Mouse (Mus musculus): ENCODE data around the gene Uqcc1. TPM values are rescaled to one million over a fixed set of nuclear protein-coding genes. Genes with fewer than 3 reads are reported as not detected.

The Uqcc1 gene
- polyA plus RNA-seq, 1 experiment from 2014 or later, result 65.6 TPM

- 47% methylated on average over 5 of the region's 5 CpGs for WGBS
- ATAC-seq (ENCODE audit: insufficient number of reproducible peaks, low FRiP score, low TSS enrichment, low read depth), result no peak
Measured at GRCm38 (mm10) chr2:155947390-155948002, 17.4 kb upstream of the Uqcc1 start.

GRCm38 (mm10) chr2:155946499-155946898 lies 16.4 kb upstream of the Uqcc1 start:
- H3K27ac ChIP-seq (replicated peaks), result no peak overlapping the region
- H3K27me3 ChIP-seq, result peaks cover 2% of the 10 kb centered on the region; the same call in 1 of the 2 replicates
- H3K9me3 ChIP-seq (replicated peaks), result no peaks in the 10 kb centered on the region
- no peak for ATAC-seq (ENCODE audit: insufficient number of reproducible peaks, low FRiP score, low TSS enrichment, low read depth)
- H3K4me2 ChIP-seq (replicated peaks), result no peak overlapping the region
- WGBS, result 22% methylated on average over 4 of the region's 4 CpGs
- no peak overlapping the region for H3K9ac ChIP-seq
- no peak overlapping the region for H3K4me3 ChIP-seq (replicated peaks)
- H3K36me3 ChIP-seq, result no peaks in the 10 kb centered on the region
- H3K4me1 ChIP-seq, result peaks cover 43% of the 10 kb centered on the region

More at GRCm38 (mm10) chr2:155947390-155948002, 17.4 kb upstream of the Uqcc1 start:
- Histone ChIP-seq H3K9me3 (replicated peaks) (no peaks in the 10 kb centered on the region), H3K9ac (no peak overlapping the region), H3K4me1 (peaks cover 37% of the 10 kb centered on the region), H3K27ac (replicated peaks) (no peak overlapping the region), H3K27me3 (peaks cover 2% of the 10 kb centered on the region; the same call in 1 of the 2 replicates), H3K4me3 (replicated peaks) (no peak overlapping the region), H3K36me3 (no peaks in the 10 kb centered on the region), H3K4me2 (replicated peaks) (no peak overlapping the region)

GRCm38 (mm10) chr2:155946069-155946468 lies 16.0 kb upstream of the Uqcc1 start:
- H3K9ac ChIP-seq, result no peak overlapping the region
- no peaks in the 10 kb centered on the region for H3K9me3 ChIP-seq (replicated peaks)
- WGBS, result 4% methylated on average over 7 of the region's 7 CpGs
- H3K4me2 ChIP-seq (replicated peaks), result no peak overlapping the region
- H3K27ac ChIP-seq (replicated peaks), result no peak overlapping the region
- no peak for ATAC-seq (ENCODE audit: insufficient number of reproducible peaks, low FRiP score, low TSS enrichment, low read depth)
- H3K4me1 ChIP-seq, result peaks cover 43% of the 10 kb centered on the region
- H3K36me3 ChIP-seq, result no peaks in the 10 kb centered on the region
- peaks cover 2% of the 10 kb centered on the region; the same call in 1 of the 2 replicates for H3K27me3 ChIP-seq
- H3K4me3 ChIP-seq (replicated peaks), result no peak overlapping the region

- no peak for ATAC-seq (ENCODE audit: insufficient number of reproducible peaks, low FRiP score, low TSS enrichment, low read depth)
- H3K4me1 ChIP-seq, result peaks cover 43% of the 10 kb centered on the region
- 23% methylated on average over 5 of the region's 5 CpGs for WGBS
Measured at GRCm38 (mm10) chr2:155945580-155945979, 15.5 kb upstream of the Uqcc1 start.

GRCm38 (mm10) chr2:155945124-155945523 lies 15.0 kb upstream of the Uqcc1 start, which contains the start of gene Gdf5:
Gdf5 (minus strand) TSS chr2:155945367.
- H3K27me3 ChIP-seq, result peaks cover 2% of the 10 kb centered on the region; the same call in 1 of the 2 replicates
- H3K4me2 ChIP-seq (replicated peaks), result peak within 1 kb of the TSS; percentile 32
- WGBS, result 15% methylated on average over 13 of the region's 13 CpGs
- no peak for ATAC-seq (ENCODE audit: insufficient number of reproducible peaks, low FRiP score, low TSS enrichment, low read depth)
- H3K9ac ChIP-seq, result no peak within 1 kb of the TSS
- no peaks in the 10 kb centered on the region for H3K36me3 ChIP-seq
- peaks cover 47% of the 10 kb centered on the region for H3K4me1 ChIP-seq
- peak within 1 kb of the TSS; percentile 3; the same call in 1 of the 2 replicates for H3K4me3 ChIP-seq (replicated peaks)
- H3K9me3 ChIP-seq (replicated peaks), result no peaks in the 10 kb centered on the region
- H3K27ac ChIP-seq (replicated peaks), result 0 out of 2 replicates have a peak within 1 kb of the TSS, but pooled peaks have one; percentile 6

More at GRCm38 (mm10) chr2:155945580-155945979, 15.5 kb upstream of the Uqcc1 start:
- H3K27ac ChIP-seq (replicated peaks), result no peak overlapping the region
- no peak overlapping the region for H3K9ac ChIP-seq
- no peak overlapping the region for H3K4me3 ChIP-seq (replicated peaks)
- H3K4me2 ChIP-seq (replicated peaks), result peak overlapping the region; percentile 32; the same call in 1 of the 2 replicates
- peaks cover 2% of the 10 kb centered on the region; the same call in 1 of the 2 replicates for H3K27me3 ChIP-seq
- H3K9me3 ChIP-seq (replicated peaks), result no peaks in the 10 kb centered on the region
- no peaks in the 10 kb centered on the region for H3K36me3 ChIP-seq

- no peak for ATAC-seq (ENCODE audit: insufficient number of reproducible peaks, low FRiP score, low TSS enrichment, low read depth)
- Histone ChIP-seq H3K4me2 (replicated peaks) (peak overlapping the region; percentile 32), H3K9ac (no peak overlapping the region), H3K27ac (replicated peaks) (0 out of 2 replicates have a peak overlapping the region, but pooled peaks have one; percentile 6), H3K9me3 (replicated peaks) (no peaks in the 10 kb centered on the region), H3K27me3 (peaks cover 2% of the 10 kb centered on the region; the same call in 1 of the 2 replicates), H3K36me3 (no peaks in the 10 kb centered on the region), H3K4me1 (peaks cover 50% of the 10 kb centered on the region), H3K4me3 (replicated peaks) (peak overlapping the region; percentile 3; the same call in 1 of the 2 replicates)
- 80% methylated on average over 4 of the region's 4 CpGs for WGBS
Measured at GRCm38 (mm10) chr2:155944685-155945084, 14.6 kb upstream of the Uqcc1 start.

GRCm38 (mm10) chr2:155943463-155943862 lies 13.4 kb upstream of the Uqcc1 start:
- Histone ChIP-seq H3K4me2 (replicated peaks) (peak overlapping the region; percentile 21; the same call in 1 of the 2 replicates), H3K27ac (replicated peaks) (no peak overlapping the region), H3K27me3 (peaks cover 2% of the 10 kb centered on the region; the same call in 1 of the 2 replicates), H3K4me1 (peaks cover 43% of the 10 kb centered on the region), H3K9ac (no peak overlapping the region), H3K4me3 (replicated peaks) (0 out of 2 replicates have a peak overlapping the region, but pooled peaks have one; percentile 7), H3K36me3 (no peaks in the 10 kb centered on the region), H3K9me3 (replicated peaks) (no peaks in the 10 kb centered on the region)
- ATAC-seq (ENCODE audit: insufficient number of reproducible peaks, low FRiP score, low TSS enrichment, low read depth), result no peak
- 2% methylated on average over 8 of the region's 8 CpGs for WGBS

GRCm38 (mm10) chr2:155941697-155942442 lies 11.8 kb upstream of the Uqcc1 start:
- Histone ChIP-seq H3K27me3 (peaks cover 2% of the 10 kb centered on the region; the same call in 1 of the 2 replicates), H3K4me1 (peaks cover 43% of the 10 kb centered on the region), H3K9ac (no peak overlapping the region), H3K9me3 (replicated peaks) (no peaks in the 10 kb centered on the region), H3K4me3 (replicated peaks) (no peak overlapping the region), H3K27ac (replicated peaks) (no peak overlapping the region), H3K36me3 (no peaks in the 10 kb centered on the region), H3K4me2 (replicated peaks) (no peak overlapping the region)
- 79% methylated on average over 40 of the region's 40 CpGs for WGBS
- ATAC-seq (ENCODE audit: insufficient number of reproducible peaks, low FRiP score, low TSS enrichment, low read depth), result no peak

GRCm38 (mm10) chr2:155940681-155941080 lies 10.6 kb upstream of the Uqcc1 start, which contains the start of gene Gm15557:
Gm15557 (plus strand) TSS chr2:155940728.
- WGBS, result 78% methylated on average over 3 of the region's 3 CpGs
- Histone ChIP-seq H3K27ac (replicated peaks) (no peak within 1 kb of the TSS), H3K4me2 (replicated peaks) (no peak within 1 kb of the TSS), H3K9ac (no peak within 1 kb of the TSS), H3K27me3 (peaks cover 2% of the 10 kb centered on the region; the same call in 1 of the 2 replicates), H3K36me3 (no peaks in the 10 kb centered on the region), H3K4me1 (peaks cover 36% of the 10 kb centered on the region), H3K9me3 (replicated peaks) (no peaks in the 10 kb centered on the region), H3K4me3 (replicated peaks) (no peak within 1 kb of the TSS)
- ATAC-seq (ENCODE audit: insufficient number of reproducible peaks, low FRiP score, low TSS enrichment, low read depth), result no peak

GRCm38 (mm10) chr2:155939897-155940529 lies 9.9 kb upstream of the Uqcc1 start:
- WGBS, result 63% methylated on average over 7 of the region's 7 CpGs
- no peak overlapping the region for H3K4me3 ChIP-seq (replicated peaks)
- H3K9me3 ChIP-seq (replicated peaks), result no peaks in the 10 kb centered on the region
- ATAC-seq (ENCODE audit: insufficient number of reproducible peaks, low FRiP score, low TSS enrichment, low read depth), result no peak
- no peak overlapping the region for H3K4me2 ChIP-seq (replicated peaks)
- H3K27me3 ChIP-seq, result peaks cover 2% of the 10 kb centered on the region; the same call in 1 of the 2 replicates
- no peaks in the 10 kb centered on the region for H3K36me3 ChIP-seq
- peaks cover 32% of the 10 kb centered on the region for H3K4me1 ChIP-seq
- H3K27ac ChIP-seq (replicated peaks), result no peak overlapping the region
- no peak overlapping the region for H3K9ac ChIP-seq
